ENCODE assay signal across 20 mouse cellular contexts in the genomic region with DNA sequence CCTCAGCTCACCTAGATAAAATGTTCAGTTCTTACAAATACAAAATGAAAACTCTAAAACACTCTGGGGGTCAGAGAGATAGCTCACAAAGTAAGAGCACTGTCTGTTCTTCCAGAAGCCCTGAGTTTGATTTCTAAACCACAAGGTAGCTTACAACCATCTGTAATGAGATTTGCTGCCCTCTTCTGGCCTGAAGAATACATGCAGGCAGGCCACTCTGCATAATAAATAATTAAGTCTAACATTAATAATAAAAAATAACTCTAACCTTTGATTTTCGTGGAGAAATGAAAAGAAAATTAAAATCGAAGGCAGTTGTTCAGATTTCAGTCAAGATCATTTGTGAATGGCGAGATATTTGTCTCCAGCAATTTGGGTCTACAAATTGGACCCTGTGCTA.
DNase-seq lines count a peak whose midpoint lies in the region; ATAC-seq and TF ChIP-seq lines count a peak whose summit lies in the region.
"Had no signal": no experiment of that assay in that cellular context is flagged by ENCODE, and none has a peak within 500 bp of the region (broad histone marks: within the 10 kb centered on the region; RNA-seq: fewer than 3 reads in every experiment).

No protein-coding gene starts in this region.

- no peaks in the 10 kb centered on the region for H3K36me3 ChIP-seq in heart, postnatal 0 days (replicated peaks; ENCODE audit: control insufficient read depth, insufficient read depth, low read length)
- no peaks in the 10 kb centered on the region for H3K36me3 ChIP-seq in lung, embryonic 14.5 days (ENCODE audit: insufficient read depth)
- H3K36me3 ChIP-seq in E14TG2a.4 (ENCODE audit: insufficient read depth, low read length) = no peaks in the 10 kb centered on the region
- H3K36me3 ChIP-seq: embryonic facial prominence, embryonic 13.5 days; forebrain, embryonic 10.5 days; hindbrain, embryonic 13.5 days; limb, embryonic 10.5 days; neural tube, embryonic 13.5 days had no signal

- 47% methylated on average over 3 of the region's 3 CpGs for WGBS in heart, postnatal 0 days
- WGBS in lung, embryonic 14.5 days = 60% methylated on average over 3 of the region's 3 CpGs

- no peaks in the 10 kb centered on the region; the same call in 1 of the 2 replicates for H3K4me1 ChIP-seq in heart, postnatal 0 days (ENCODE audit: control insufficient read depth, insufficient read depth)
- H3K4me1 ChIP-seq in lung, embryonic 14.5 days (ENCODE audit: insufficient read depth) = no peaks in the 10 kb centered on the region
- H3K4me1 ChIP-seq in E14TG2a.4 (replicated peaks; ENCODE audit: low read depth, low read length) = no peaks in the 10 kb centered on the region
- H3K4me1 ChIP-seq: embryonic facial prominence, embryonic 13.5 days; forebrain, embryonic 10.5 days; hindbrain, embryonic 13.5 days; limb, embryonic 10.5 days had no signal

- no peak overlapping the region for H3K27ac ChIP-seq in heart, postnatal 0 days (ENCODE audit: low read depth)
- no peak overlapping the region for H3K27ac ChIP-seq in lung, embryonic 14.5 days (ENCODE audit: low read depth)
- H3K27ac ChIP-seq: embryonic facial prominence, embryonic 13.5 days; forebrain, embryonic 10.5 days; hindbrain, embryonic 13.5 days; limb, embryonic 10.5 days; neural tube, embryonic 13.5 days had no signal

- no peak for ATAC-seq in heart, postnatal 0 days (ENCODE audit: insufficient read depth, low read depth)
- no peak for ATAC-seq in lung, embryonic 14.5 days (ENCODE audit: insufficient read depth)
- ATAC-seq: CD4-positive, CD25-positive, alpha-beta regulatory T cell, adult 4 months had no signal

- H3K27me3 ChIP-seq in heart, postnatal 0 days (ENCODE audit: control insufficient read depth, insufficient read depth, low read length) = no peaks in the 10 kb centered on the region
- H3K27me3 ChIP-seq in lung, embryonic 14.5 days (ENCODE audit: insufficient read depth, low read length) = no peaks in the 10 kb centered on the region
- no peaks in the 10 kb centered on the region for H3K27me3 ChIP-seq in E14TG2a.4 (ENCODE audit: insufficient read depth, low read length)
- H3K27me3 ChIP-seq: embryonic facial prominence, embryonic 13.5 days; hindbrain, embryonic 13.5 days; neural tube, embryonic 13.5 days had no signal

- no peak for TF ChIP-seq EP300 in heart, postnatal 0 days (IDR thresholded peaks at IDR 0.05; ENCODE audit: low read depth)

- no peak overlapping the region for H3K4me3 ChIP-seq in heart, postnatal 0 days (ENCODE audit: low read depth, low read length)
- no peak overlapping the region for H3K4me3 ChIP-seq in lung, embryonic 14.5 days (ENCODE audit: low read depth, low read length)
- no peak overlapping the region for H3K4me3 ChIP-seq in E14TG2a.4 (replicated peaks; ENCODE audit: low read length)
- H3K4me3 ChIP-seq: embryonic facial prominence, embryonic 13.5 days; forebrain, embryonic 10.5 days; hindbrain, embryonic 13.5 days; limb, embryonic 10.5 days; neural tube, embryonic 13.5 days had no signal

- H3K4me2 ChIP-seq in heart, postnatal 0 days (ENCODE audit: low read depth, low read length) = no peak overlapping the region
- H3K4me2 ChIP-seq in lung, embryonic 14.5 days = no peak overlapping the region
- H3K4me2 ChIP-seq: embryonic facial prominence, embryonic 13.5 days; hindbrain, embryonic 13.5 days; neural tube, embryonic 13.5 days had no signal

- TF ChIP-seq CTCF in heart, postnatal 0 days (IDR thresholded peaks at IDR 0.05; ENCODE audit: low read depth) = peak; percentile 29; the same call in 1 of the 2 replicates
- peak; percentile 45 for TF ChIP-seq CTCF in lung, embryonic 14.5 days (IDR thresholded peaks at IDR 0.05; ENCODE audit: low read depth)
- TF ChIP-seq CTCF in E14TG2a.4 (conservative IDR thresholded peaks at IDR 0.05; ENCODE audit: low read length) = peak; percentile 75

- no peak overlapping the region for H3K9ac ChIP-seq in heart, postnatal 0 days (replicated peaks; ENCODE audit: low read depth, low read length)
- no peak overlapping the region for H3K9ac ChIP-seq in lung, embryonic 14.5 days
- H3K9ac ChIP-seq: embryonic facial prominence, embryonic 13.5 days; hindbrain, embryonic 13.5 days; neural tube, embryonic 13.5 days had no signal

- no peak for DNase-seq in heart, postnatal 0 days (ENCODE audit: low spot score)
- no peak for DNase-seq in heart, adult 8-10 months (ENCODE audit: low spot score)
- DNase-seq in lung, embryonic 14.5 days = peak; percentile 31
- no peak for DNase-seq in lung, postnatal 25 days (ENCODE audit: low spot score)
- DNase-seq in brain, adult 2 months (ENCODE audit: low read depth, low spot score) = peak; percentile 14
- DNase-seq in spleen, postnatal 14 days (ENCODE audit: low spot score in 2 of 2) = no peak
- DNase-seq in layer of hippocampus, postnatal 14 days (ENCODE audit: low spot score in 2 of 2) = no peak
- DNase-seq: adrenal gland, adult 8-10 months; heart, adult 18-20 months; heart, postnatal 10 days; kidney, adult 18-20 months; kidney, postnatal 36 days; lung, adult 18-20 months had no signal

- no peaks in the 10 kb centered on the region for H3K9me3 ChIP-seq in heart, postnatal 0 days (replicated peaks; ENCODE audit: control insufficient read depth, low read length)
- H3K9me3 ChIP-seq in lung, embryonic 14.5 days (ENCODE audit: low read depth, low read length) = no peaks in the 10 kb centered on the region
- H3K9me3 ChIP-seq in E14TG2a.4 (ENCODE audit: low read length) = no peaks in the 10 kb centered on the region
- H3K9me3 ChIP-seq: embryonic facial prominence, embryonic 13.5 days; forebrain, embryonic 10.5 days; hindbrain, embryonic 13.5 days; limb, embryonic 10.5 days; neural tube, embryonic 13.5 days had no signal

Comparison
In these comparisons a context has a peak if more than half of its experiments do, and no peak if none do; other contexts are left out.
1. DNase-seq: peak in lung, embryonic 14.5 days (single experiment) and brain, adult 2 months (single experiment); none in heart, postnatal 0 days (single experiment), heart, adult 8-10 months (single experiment), lung, postnatal 25 days (single experiment), spleen, postnatal 14 days (0 of 2) and layer of hippocampus, postnatal 14 days (0 of 2).
2. Peak in every context shown above with its lines, with median percentiles within 50 percentile points of each other: CTCF ChIP-seq.